Mouse (Mus musculus): ENCODE measurements around the gene Capn5.
A peak's percentile ranks its signal among the peaks of the same experiment; 100 is the strongest.

Gene Capn5

GRCm38 (mm10) chr7:98176322-98177070, 1.6 kb downstream of the Capn5 start:
- no peak for DNase-seq (ENCODE audit: low spot score)

DNA sequence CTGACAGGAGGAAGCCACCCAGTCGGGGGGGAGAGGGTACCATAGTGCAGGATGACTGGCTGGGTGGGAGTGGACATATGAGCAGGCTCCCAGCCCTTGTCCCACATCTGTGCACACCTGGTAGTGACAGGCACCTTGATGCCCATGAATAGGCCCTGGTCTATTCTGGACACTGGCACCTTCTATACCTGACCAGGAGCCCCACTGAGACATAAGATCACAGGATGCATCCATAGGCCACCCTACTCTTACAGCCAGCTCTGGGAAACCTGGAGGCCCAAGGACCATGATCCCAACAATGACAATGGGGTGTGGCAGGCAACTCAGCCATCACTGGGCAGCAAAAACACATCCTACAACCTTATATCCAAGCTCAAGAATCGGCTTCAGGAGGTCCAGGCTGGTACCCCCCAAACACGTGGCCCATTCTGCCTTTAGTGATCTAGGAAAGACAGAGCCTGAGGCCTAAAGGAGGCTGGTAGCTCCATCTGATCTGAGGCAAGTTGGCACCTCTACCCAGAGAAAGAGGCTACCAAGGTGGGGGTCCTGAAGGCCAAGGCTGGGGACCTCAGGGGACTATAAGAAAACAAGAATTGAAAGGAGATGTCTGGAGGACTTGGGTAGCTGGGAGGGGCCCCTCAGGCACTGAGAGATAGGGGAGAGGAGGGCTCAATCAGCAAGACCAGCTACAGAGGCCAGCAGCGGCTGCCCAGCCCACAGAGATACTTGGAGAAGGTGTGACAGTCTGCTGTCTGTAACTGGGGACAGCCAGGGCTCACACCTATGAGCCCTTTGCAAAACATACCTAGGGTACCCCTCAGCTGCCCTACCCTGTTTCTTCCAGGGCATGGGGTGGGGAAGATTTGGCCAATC, 3.0 kb downstream of the Capn5 start:
- no peak for DNase-seq (ENCODE audit: low spot score)

DNA sequence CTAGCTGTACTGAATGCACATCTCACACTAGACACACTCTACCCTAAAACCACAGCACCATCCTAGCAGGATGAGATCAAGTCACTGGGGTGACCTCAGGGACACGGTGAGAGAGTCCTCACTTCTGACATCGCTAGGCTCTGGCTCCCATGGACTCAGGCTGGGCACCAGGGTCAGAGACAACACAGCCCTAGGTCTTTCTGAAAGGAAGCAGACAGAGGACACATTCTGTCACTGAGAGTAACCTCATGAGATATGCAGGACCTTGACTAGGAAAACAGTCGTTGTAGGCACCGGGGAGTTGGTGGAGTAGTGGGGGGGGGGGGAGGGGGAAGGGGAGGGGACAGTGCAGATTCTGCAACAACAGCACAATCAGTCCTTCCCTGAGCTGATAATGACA, 4.7 kb downstream of the Capn5 start:
- DNase-seq (ENCODE audit: low spot score): no peak

DNA sequence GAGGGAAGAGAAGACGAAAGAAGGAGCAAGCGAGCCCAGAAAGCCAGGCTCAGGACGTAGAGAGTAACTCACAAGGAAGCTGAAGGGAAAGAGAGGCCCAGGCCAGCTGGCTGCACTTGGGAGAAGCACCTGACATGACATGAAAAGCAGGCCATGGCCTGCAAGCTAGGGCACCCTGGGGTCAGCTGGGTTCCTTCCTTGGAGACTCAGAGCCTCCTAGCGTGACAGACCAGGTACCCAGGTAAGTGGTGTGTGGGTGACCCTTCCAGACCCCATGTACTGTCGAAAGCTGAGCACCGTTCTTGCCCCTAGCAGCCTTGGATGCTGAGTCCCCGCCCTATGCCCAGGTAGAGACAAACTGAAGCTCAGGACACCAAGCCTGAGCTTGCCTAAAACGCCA, 5.4 kb downstream of the Capn5 start:
- no peak for DNase-seq (ENCODE audit: low spot score)

DNA sequence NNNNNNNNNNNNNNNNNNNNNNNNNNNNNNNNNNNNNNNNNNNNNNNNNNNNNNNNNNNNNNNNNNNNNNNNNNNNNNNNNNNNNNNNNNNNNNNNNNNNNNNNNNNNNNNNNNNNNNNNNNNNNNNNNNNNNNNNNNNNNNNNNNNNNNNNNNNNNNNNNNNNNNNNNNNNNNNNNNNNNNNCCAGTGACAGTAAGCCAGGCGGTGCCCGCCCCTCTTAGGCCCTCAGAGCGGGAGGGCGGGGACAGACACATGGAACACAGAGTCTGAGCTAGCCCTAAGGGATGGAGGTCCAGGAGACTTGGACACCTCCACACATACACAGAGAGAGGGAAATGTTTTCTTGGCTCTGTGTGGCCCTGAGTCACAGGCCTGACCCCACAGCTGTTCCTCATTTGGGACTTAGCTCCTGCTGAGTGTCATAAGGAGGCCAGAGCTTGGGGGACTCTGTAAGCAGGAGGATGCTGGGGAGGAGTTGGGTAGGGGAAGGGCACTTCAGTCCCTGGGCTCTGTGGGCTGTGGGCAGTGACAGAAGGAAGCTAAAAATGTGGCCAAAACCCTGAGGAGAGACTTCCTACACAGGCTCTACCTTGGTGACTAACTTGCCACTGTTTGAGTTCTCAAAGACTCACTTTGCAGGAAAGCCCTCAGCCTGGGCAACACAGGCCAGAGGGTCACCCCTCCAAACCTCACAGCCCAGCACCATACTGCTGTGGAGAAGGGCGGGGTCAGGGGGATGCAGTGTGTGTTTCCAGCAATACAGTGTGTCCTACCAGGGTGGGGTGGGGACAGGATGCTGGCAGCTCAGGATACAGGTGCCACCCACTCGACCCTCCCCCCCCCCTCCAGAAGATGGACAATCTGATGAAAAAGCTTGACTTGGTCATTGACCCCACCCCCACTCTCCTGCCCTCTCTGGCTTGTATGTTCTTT, 6.7 kb downstream of the Capn5 start:
- no peak for DNase-seq (ENCODE audit: low spot score)

GRCm38 (mm10) chr7:98164999-98165528, 13.0 kb downstream of the Capn5 start:
- DNase-seq (ENCODE audit: low spot score): no peak

GRCm38 (mm10) chr7:98164382-98164998, 13.6 kb downstream of the Capn5 start:
- no peak for DNase-seq (ENCODE audit: low spot score)

- DNase-seq (ENCODE audit: low spot score): no peak
These were observed 14.4 kb downstream of the Capn5 start for GRCm38 (mm10) chr7:98163700-98164099.

GRCm38 (mm10) chr7:98162239-98162638, 15.8 kb downstream of the Capn5 start:
- DNase-seq (ENCODE audit: low spot score): no peak

DNA sequence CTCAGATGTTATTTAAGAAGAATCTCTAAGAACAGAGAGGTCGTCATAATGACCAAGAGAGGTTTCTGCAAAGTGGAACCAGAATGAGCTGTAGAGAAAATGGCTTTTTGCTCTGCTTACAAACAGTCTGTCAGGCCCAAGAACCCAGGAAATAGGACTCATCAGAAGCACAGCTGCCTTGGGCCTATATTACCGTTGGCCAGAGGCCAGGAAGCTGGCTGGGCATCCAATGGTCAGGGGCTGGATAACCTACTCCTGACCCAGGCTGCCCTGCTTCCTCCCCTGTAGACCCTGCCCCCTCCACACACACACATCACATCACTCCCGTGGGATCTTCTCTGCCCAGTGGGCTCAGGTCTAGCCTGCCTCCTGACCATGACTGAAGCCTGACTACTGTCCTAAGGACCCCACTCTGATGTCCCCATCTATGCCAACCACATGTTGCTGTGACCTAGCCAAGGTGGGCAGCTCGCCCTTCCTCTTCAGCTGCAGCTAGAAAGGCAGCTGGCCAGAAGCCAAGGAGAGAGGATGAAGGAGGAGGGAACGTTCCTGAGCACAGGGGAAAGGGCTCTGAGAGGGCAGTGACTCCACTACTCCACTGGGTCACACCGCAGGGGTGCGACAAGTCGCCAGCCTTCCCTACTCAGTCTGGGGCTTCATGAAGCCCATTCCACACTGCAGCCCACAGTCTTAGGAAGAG, 17.9 kb downstream of the Capn5 start:
- no peak for DNase-seq (ENCODE audit: low spot score)

GRCm38 (mm10) chr7:98158481-98158880, 19.6 kb downstream of the Capn5 start:
- no peak for DNase-seq (ENCODE audit: low spot score)

GRCm38 (mm10) chr7:98157636-98158332, 20.3 kb downstream of the Capn5 start:
- DNase-seq (ENCODE audit: low spot score): no peak

DNA sequence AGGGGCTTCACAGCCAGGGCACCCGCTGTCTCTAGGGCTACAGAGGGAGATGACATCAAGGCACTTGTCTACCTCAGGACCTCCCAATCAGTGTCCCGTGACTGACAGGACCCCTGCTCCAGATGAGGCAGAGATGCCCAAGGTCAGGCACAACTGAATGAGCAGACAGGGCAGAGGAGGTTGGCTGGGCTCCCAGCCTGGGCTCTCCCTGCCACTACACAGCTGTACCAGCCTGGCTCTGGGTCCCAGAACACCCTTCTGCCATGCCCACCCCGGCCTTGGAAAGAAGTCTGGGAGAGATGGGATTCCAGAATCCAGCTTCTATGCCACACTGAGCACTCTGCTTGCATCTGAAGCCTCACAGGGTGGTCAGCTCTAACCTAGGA, 21.8 kb downstream of the Capn5 start:
- no peak for DNase-seq (ENCODE audit: low spot score)

GRCm38 (mm10) chr7:98155546-98156279, 22.4 kb downstream of the Capn5 start:
- DNase-seq (ENCODE audit: low spot score): peak; percentile 61

- no peak for DNase-seq (ENCODE audit: low spot score)
These were observed 24.2 kb downstream of the Capn5 start for GRCm38 (mm10) chr7:98153892-98154291.

DNA sequence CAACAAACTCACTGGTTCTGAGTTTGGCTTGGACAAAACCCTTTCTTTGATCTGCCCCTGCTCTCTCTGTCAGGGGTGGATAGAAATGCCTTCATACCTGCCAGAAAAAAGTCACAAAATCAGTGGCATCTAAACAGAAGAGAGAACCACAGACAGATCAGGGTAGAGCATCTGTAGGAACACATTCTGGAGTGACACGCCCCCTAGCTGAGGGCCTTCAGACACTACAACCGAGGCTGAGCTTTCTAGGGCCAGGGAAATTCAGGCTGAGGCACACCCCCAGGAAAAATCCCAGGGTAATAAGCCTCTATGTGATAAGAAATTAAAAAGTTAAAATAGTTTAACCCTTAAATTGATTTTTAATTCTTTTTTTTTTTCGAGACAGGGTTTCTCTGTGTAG, 24.7 kb downstream of the Capn5 start:
- DNase-seq (ENCODE audit: low spot score): no peak

DNA sequence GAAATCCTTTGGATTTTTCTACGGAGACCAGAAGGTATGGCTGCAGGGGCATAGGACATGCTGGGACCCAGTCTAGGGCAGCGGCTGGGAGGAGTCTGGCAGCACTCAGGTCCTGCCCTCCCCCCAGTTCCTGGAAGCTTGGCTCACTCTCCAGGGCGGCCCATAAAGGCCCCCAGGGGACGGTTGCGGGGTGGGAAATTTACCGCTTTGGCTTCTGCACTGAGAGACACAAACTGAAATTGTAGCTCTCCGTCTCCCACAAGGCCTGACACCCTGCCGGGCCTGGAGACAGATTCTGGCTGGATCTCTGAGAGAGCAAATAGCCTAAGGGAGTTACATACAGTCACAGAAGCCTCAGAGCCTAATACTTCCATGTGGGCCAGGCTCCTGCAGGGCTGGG, 25.7 kb downstream of the Capn5 start:
- DNase-seq (ENCODE audit: low spot score): no peak

GRCm38 (mm10) chr7:98150525-98150924, 27.5 kb downstream of the Capn5 start:
- DNase-seq (ENCODE audit: low spot score): no peak

- DNase-seq (ENCODE audit: low spot score): no peak
These were observed 28.3 kb downstream of the Capn5 start for GRCm38 (mm10) chr7:98149802-98150201.

Measured in layer of hippocampus, adult 9-10 months (tissue).